Mouse (Mus musculus): Measurements from ENCODE around the gene Tnfrsf14. TPM values are rescaled to one million over a fixed set of nuclear protein-coding genes. Genes with fewer than 3 reads are reported as not detected.

Tnfrsf14 gene
- polyA plus RNA-seq, 1 experiment from 2014 or later, result 1.3 TPM

GRCm38 (mm10) chr4:154922931-154923330 is 5.4 kb downstream of the Tnfrsf14 start:
- Histone ChIP-seq H3K27me3 (ENCODE audit: insufficient read depth, low read length) (no peaks in the 10 kb centered on the region), H3K9ac (ENCODE audit: low read depth, low read length) (no peak overlapping the region), H3K27ac (no peak overlapping the region), H3K9me3 (replicated peaks; ENCODE audit: low read length) (no peaks in the 10 kb centered on the region), H3K4me3 (replicated peaks; ENCODE audit: low read depth, low read length) (no peak overlapping the region), H3K4me2 (ENCODE audit: low read length) (no peak overlapping the region), H3K4me1 (replicated peaks; ENCODE audit: insufficient read depth, low read length) (no peaks in the 10 kb centered on the region; the same call in 1 of the 2 replicates), H3K36me3 (ENCODE audit: insufficient read depth, low read length) (no peaks in the 10 kb centered on the region)
- TF ChIP-seq CTCF (IDR thresholded peaks at IDR 0.05; ENCODE audit: low read depth), result no peak
- DNase-seq (ENCODE audit: low spot score) (no peak), ATAC-seq (replicated peaks; ENCODE audit: low FRiP score, low read depth) (no peak)
- 76% methylated on average over 5 of the region's 5 CpGs for WGBS

- TF ChIP-seq CTCF (IDR thresholded peaks at IDR 0.05; ENCODE audit: low read depth), result no peak
These were observed 6.1 kb downstream of the Tnfrsf14 start for GRCm38 (mm10) chr4:154922291-154922690.

GRCm38 (mm10) chr4:154916662-154917061 is 11.7 kb downstream of the Tnfrsf14 start:
- no peaks in the 10 kb centered on the region for H3K36me3 ChIP-seq (ENCODE audit: insufficient read depth, low read length)
- no peaks in the 10 kb centered on the region for H3K4me1 ChIP-seq (replicated peaks; ENCODE audit: insufficient read depth, low read length)
- H3K27ac ChIP-seq, result no peak overlapping the region
- H3K27me3 ChIP-seq (ENCODE audit: insufficient read depth, low read length), result no peaks in the 10 kb centered on the region
- no peak for DNase-seq (ENCODE audit: low spot score)
- ATAC-seq (replicated peaks; ENCODE audit: low FRiP score, low read depth), result no peak
- WGBS, result 83% methylated on average over 4 of the region's 4 CpGs
- no peak overlapping the region for H3K9ac ChIP-seq (ENCODE audit: low read depth, low read length)
- H3K9me3 ChIP-seq (replicated peaks; ENCODE audit: low read length), result no peaks in the 10 kb centered on the region
- no peak overlapping the region for H3K4me2 ChIP-seq (ENCODE audit: low read length)
- no peak overlapping the region for H3K4me3 ChIP-seq (replicated peaks; ENCODE audit: low read depth, low read length)
- TF ChIP-seq CTCF (IDR thresholded peaks at IDR 0.05; ENCODE audit: low read depth), result no peak

More at GRCm38 (mm10) chr4:154922291-154922690, 6.1 kb downstream of the Tnfrsf14 start:
- H3K9ac ChIP-seq (ENCODE audit: low read depth, low read length), result no peak overlapping the region
- H3K27me3 ChIP-seq (ENCODE audit: insufficient read depth, low read length), result no peaks in the 10 kb centered on the region
- H3K4me2 ChIP-seq (ENCODE audit: low read length), result no peak overlapping the region
- WGBS, result 77% methylated on average over 4 of the region's 4 CpGs
- H3K36me3 ChIP-seq (ENCODE audit: insufficient read depth, low read length), result no peaks in the 10 kb centered on the region
- no peaks in the 10 kb centered on the region for H3K9me3 ChIP-seq (replicated peaks; ENCODE audit: low read length)
- no peaks in the 10 kb centered on the region; the same call in 1 of the 2 replicates for H3K4me1 ChIP-seq (replicated peaks; ENCODE audit: insufficient read depth, low read length)
- no peak overlapping the region for H3K27ac ChIP-seq
- no peak for ATAC-seq (replicated peaks; ENCODE audit: low FRiP score, low read depth)
- no peak overlapping the region for H3K4me3 ChIP-seq (replicated peaks; ENCODE audit: low read depth, low read length)
- DNase-seq (ENCODE audit: low spot score), result no peak

GRCm38 (mm10) chr4:154915286-154915685 is 13.1 kb downstream of the Tnfrsf14 start:
- WGBS, result 69% methylated on average over 10 of the region's 10 CpGs
- DNase-seq (ENCODE audit: low spot score), result no peak

GRCm38 (mm10) chr4:154914707-154915106 is 13.7 kb downstream of the Tnfrsf14 start:
- DNase-seq (ENCODE audit: low spot score) (no peak), ATAC-seq (replicated peaks; ENCODE audit: low FRiP score, low read depth) (no peak)
- Histone ChIP-seq H3K4me2 (ENCODE audit: low read length) (no peak overlapping the region), H3K36me3 (ENCODE audit: insufficient read depth, low read length) (no peaks in the 10 kb centered on the region), H3K9me3 (replicated peaks; ENCODE audit: low read length) (no peaks in the 10 kb centered on the region), H3K4me3 (replicated peaks; ENCODE audit: low read depth, low read length) (no peak overlapping the region), H3K27me3 (ENCODE audit: insufficient read depth, low read length) (no peaks in the 10 kb centered on the region), H3K4me1 (replicated peaks; ENCODE audit: insufficient read depth, low read length) (no peaks in the 10 kb centered on the region), H3K27ac (no peak overlapping the region), H3K9ac (ENCODE audit: low read depth, low read length) (no peak overlapping the region)
- 84% methylated on average over 3 of the region's 3 CpGs for WGBS
- TF ChIP-seq CTCF (IDR thresholded peaks at IDR 0.05; ENCODE audit: low read depth), result no peak

More at GRCm38 (mm10) chr4:154915286-154915685, 13.1 kb downstream of the Tnfrsf14 start:
- no peak overlapping the region for H3K4me3 ChIP-seq (replicated peaks; ENCODE audit: low read depth, low read length)
- TF ChIP-seq CTCF (IDR thresholded peaks at IDR 0.05; ENCODE audit: low read depth), result no peak
- no peaks in the 10 kb centered on the region for H3K4me1 ChIP-seq (replicated peaks; ENCODE audit: insufficient read depth, low read length)
- no peaks in the 10 kb centered on the region for H3K36me3 ChIP-seq (ENCODE audit: insufficient read depth, low read length)
- no peaks in the 10 kb centered on the region for H3K9me3 ChIP-seq (replicated peaks; ENCODE audit: low read length)
- no peak overlapping the region for H3K9ac ChIP-seq (ENCODE audit: low read depth, low read length)
- ATAC-seq (replicated peaks; ENCODE audit: low FRiP score, low read depth), result no peak
- H3K27ac ChIP-seq, result no peak overlapping the region
- no peak overlapping the region for H3K4me2 ChIP-seq (ENCODE audit: low read length)
- H3K27me3 ChIP-seq (ENCODE audit: insufficient read depth, low read length), result no peaks in the 10 kb centered on the region

GRCm38 (mm10) chr4:154914252-154914651 is 14.1 kb downstream of the Tnfrsf14 start:
- Histone ChIP-seq H3K9me3 (replicated peaks; ENCODE audit: low read length) (no peaks in the 10 kb centered on the region), H3K9ac (ENCODE audit: low read depth, low read length) (no peak overlapping the region), H3K4me2 (ENCODE audit: low read length) (no peak overlapping the region), H3K36me3 (ENCODE audit: insufficient read depth, low read length) (no peaks in the 10 kb centered on the region), H3K27ac (no peak overlapping the region), H3K4me3 (replicated peaks; ENCODE audit: low read depth, low read length) (no peak overlapping the region), H3K4me1 (replicated peaks; ENCODE audit: insufficient read depth, low read length) (no peaks in the 10 kb centered on the region), H3K27me3 (ENCODE audit: insufficient read depth, low read length) (no peaks in the 10 kb centered on the region)
- no peak for ATAC-seq (replicated peaks; ENCODE audit: low FRiP score, low read depth)
- 95% methylated on average over 4 of the region's 4 CpGs for WGBS
- DNase-seq (ENCODE audit: low spot score), result no peak
- no peak for TF ChIP-seq CTCF (IDR thresholded peaks at IDR 0.05; ENCODE audit: low read depth)

- H3K4me1 ChIP-seq (replicated peaks; ENCODE audit: insufficient read depth, low read length), result no peaks in the 10 kb centered on the region
- H3K4me2 ChIP-seq (ENCODE audit: low read length), result no peak overlapping the region
- ATAC-seq (replicated peaks; ENCODE audit: low FRiP score, low read depth), result no peak
- H3K9ac ChIP-seq (ENCODE audit: low read depth, low read length), result no peak overlapping the region
- no peak for DNase-seq (ENCODE audit: low spot score)
- H3K9me3 ChIP-seq (replicated peaks; ENCODE audit: low read length), result no peaks in the 10 kb centered on the region
- H3K4me3 ChIP-seq (replicated peaks; ENCODE audit: low read depth, low read length), result no peak overlapping the region
- H3K36me3 ChIP-seq (ENCODE audit: insufficient read depth, low read length), result no peaks in the 10 kb centered on the region
- no peaks in the 10 kb centered on the region for H3K27me3 ChIP-seq (ENCODE audit: insufficient read depth, low read length)
- no peak for TF ChIP-seq CTCF (IDR thresholded peaks at IDR 0.05; ENCODE audit: low read depth)
- H3K27ac ChIP-seq, result no peak overlapping the region
- 93% methylated on average over 3 of the region's 3 CpGs for WGBS
These were observed 14.5 kb downstream of the Tnfrsf14 start for GRCm38 (mm10) chr4:154913845-154914244.

Measured in kidney, postnatal 0 days (tissue).